Mouse (Mus musculus) A20 (cell line): Measurements from ENCODE around the gene Evx1.
A peak's percentile ranks its signal among the peaks of the same experiment; 100 is the strongest.

ENCODE experiments used
- DNase-seq: peaks from one replicate; pipeline ENCODE4 v3.0.0-alpha.2; 2011; ENCODE audit warnings: low read depth, low spot score

The Evx1 gene

GRCm38 (mm10) chr6:52290186-52290585 lies 23.1 kb upstream of the Evx1 start:
- peak; percentile 88 for DNase-seq

DNA sequence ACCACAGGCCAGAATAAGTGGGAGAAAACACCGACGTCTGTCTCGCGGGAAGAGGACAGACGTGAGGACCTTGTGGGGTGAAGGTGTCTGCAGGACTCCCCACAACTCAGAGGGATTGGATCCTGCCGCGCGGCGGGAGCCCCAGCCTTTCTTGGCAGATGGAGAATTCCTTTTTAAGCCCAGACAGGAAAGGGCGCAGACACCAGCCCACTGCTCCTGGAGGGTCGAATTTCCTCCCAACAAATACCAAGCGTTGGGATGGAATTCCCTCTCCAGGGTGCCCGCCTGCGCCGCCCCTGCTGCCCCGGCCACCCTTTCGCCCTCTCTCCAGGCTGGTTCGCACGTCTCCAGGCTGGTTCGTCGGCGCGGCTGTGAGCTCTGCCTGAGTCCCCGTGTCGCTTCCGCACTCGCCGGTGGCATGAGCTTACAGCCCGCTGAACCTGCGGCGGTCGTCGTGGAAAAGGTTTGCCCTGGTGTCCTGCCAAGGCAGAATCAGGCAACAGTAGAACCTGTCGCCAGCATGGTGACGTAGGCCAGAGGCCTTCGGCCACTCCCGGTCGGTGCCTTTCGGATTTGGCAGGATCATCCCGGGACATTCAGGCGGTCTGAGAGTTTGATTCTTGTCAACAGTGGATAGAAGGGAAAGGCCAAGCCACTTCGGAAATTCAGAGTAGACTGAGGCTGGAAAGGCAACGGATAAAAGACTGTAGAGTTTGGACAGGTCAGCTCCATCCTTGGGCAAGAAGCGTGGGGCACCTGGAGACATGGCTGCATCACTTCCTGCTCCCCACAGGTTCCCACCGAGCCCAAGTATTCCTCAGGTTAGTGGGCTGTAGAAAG lies 22.1 kb upstream of the Evx1 start:
- DNase-seq: peak; percentile 82

- peak; percentile 85 for DNase-seq
Observed at GRCm38 (mm10) chr6:52292328-52292727, 21.0 kb upstream of the Evx1 start.

GRCm38 (mm10) chr6:52294616-52295015 lies 18.7 kb upstream of the Evx1 start:
- no peak for DNase-seq

DNA sequence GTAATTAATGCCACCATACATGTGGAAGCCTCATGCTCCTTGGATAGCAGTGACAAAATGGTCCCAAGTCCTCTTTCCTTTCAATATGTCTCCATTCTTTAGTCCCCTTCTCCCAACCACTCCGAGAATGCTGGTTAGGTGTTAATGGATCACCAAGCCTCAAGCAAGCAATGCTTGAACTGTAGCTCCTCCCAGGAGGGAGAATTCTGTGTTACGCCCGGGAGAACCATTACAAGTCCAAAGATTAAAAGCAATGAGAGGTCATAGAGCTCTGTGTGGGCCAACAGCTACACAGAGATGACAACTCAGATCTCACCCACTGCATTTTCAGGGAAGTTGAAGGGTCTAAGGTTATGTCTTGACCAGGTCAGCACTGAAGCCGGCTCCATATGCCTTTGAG lies 14.8 kb upstream of the Evx1 start:
- DNase-seq: no peak

GRCm38 (mm10) chr6:52300806-52301205 lies 12.5 kb upstream of the Evx1 start:
- DNase-seq: no peak

GRCm38 (mm10) chr6:52303426-52303825 lies 9.9 kb upstream of the Evx1 start:
- DNase-seq: peak; percentile 84

GRCm38 (mm10) chr6:52305877-52306389 lies 7.4 kb upstream of the Evx1 start:
- DNase-seq: peak; percentile 97

- DNase-seq: no peak
Observed at GRCm38 (mm10) chr6:52309766-52310165, 3.5 kb upstream of the Evx1 start.

DNA sequence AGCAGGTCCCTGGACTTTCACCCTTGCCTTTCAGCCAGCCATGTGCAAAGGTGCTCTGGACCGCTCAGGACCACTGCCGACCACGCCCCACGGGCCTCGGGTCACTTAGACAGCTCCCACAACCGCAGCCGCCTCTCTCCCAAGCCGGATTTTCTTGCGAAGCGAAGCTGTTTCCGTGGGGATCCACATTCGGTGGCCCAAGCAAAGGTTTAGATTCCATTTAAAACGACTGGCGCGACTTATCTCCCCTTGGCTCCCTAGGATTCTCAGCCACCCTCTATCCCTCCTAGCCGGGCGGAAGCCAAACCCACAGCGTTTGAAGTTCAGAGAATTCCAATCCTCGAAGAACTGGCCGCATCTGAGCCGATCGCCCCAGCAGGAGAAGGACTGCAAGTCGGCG lies 2.9 kb upstream of the Evx1 start:
- DNase-seq: no peak

DNA sequence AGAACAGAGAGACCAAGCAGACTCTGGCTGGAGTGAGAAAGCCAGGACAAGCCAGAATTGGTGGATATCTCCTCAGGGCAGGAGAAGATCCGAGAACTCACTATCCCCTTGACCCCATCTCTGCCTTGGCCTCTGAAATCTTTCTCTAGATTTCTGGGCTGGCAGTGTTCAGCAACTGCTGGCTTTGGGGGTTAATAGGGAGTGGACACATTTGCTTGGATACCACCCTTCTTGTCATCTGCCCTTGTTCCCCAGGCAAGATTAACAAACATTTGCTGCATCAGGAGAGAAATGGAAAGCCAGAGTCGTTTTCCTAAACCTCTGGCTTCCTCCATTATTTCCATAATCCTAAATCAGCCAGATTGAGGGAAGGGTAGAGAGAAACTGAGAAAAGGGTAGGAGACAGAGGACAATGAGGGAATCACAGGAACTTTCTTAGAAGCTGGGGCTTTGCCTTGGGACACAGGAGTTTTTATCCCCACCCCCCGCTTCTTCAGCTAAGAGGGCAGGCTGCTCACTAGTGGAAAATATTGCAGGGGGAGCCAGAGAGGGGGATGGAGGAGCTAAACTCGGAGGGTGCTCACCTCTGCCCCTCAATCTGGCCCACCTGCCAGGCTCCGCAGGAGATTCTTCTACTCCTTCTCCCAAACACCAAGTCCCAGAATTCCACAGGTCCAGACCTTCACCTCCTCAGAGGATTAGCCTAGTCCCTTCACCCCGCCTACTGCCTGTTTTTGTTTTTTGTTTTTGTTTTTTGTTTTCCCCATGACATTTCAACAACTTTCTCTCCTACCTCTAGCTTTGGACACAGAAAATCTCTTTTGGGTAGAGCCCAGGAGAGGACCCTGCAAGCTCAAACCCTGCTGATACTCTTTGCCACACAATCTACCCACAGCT lies 1.4 kb upstream of the Evx1 start:
- no peak for DNase-seq

DNA sequence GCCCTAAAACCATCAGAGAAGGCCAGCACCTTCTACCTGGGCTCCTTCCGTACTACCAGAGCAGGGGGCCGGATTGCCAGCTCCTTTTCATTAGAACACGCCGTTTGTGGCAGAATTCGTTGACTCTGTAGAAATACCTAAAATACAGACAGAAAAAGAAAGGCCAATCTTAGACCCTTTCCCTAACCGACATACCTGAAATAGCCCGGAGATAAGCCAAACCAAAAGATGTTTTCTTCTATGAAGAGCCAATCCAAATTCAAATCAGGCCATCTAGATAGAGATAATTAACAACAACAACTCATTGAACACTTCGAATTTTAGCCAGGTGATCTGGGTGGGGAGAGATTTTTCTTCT lies 761 bp upstream of the Evx1 start:
- no peak for DNase-seq

DNA sequence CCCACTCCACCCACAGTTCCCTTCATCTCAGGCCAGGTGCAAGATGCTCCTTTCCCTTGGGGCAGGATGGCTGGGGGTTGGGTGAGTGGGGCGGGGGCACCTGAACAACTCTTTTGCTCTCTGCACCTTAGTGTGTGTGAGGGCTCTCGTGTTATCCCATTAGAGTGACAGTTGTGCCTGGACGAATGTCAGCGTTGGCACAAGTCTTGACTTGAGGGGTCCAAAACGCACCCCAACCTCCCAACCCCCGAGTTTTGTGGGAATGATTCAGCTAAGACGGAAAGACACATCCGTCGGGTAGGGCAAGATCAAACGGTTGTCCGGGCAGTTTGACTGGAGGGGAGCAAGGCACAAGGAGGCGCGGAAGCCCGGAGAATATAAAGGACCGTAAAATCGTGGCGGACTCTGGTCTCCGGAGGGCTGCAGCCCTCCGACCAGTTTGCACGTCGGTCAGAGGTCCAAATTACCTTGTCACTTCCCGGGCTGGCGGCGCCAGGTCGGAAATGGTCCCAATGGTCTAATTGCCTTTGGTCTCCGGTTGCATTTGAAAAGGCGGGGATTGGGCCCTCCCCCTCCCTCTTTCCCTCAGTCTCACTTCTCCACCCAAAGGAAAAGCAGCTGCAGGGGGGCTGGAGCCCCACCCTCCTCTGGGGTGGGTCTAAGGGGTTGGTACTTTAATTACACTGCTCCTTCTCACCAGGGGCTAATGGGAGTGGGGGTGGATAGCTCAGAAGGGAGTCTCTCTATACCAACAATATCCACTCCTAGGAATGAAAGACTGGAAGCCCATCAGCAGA lies 1.2 kb downstream of the Evx1 start:
- DNase-seq: no peak

- DNase-seq: no peak
Observed at GRCm38 (mm10) chr6:52315441-52316412, 2.4 kb downstream of the Evx1 start.

GRCm38 (mm10) chr6:52316413-52317184 lies 3.3 kb downstream of the Evx1 start:
- DNase-seq: no peak

- no peak for DNase-seq
Observed at GRCm38 (mm10) chr6:52317461-52318180, 4.3 kb downstream of the Evx1 start.

GRCm38 (mm10) chr6:52318271-52318670 lies 5.0 kb downstream of the Evx1 start:
- DNase-seq: no peak

DNA sequence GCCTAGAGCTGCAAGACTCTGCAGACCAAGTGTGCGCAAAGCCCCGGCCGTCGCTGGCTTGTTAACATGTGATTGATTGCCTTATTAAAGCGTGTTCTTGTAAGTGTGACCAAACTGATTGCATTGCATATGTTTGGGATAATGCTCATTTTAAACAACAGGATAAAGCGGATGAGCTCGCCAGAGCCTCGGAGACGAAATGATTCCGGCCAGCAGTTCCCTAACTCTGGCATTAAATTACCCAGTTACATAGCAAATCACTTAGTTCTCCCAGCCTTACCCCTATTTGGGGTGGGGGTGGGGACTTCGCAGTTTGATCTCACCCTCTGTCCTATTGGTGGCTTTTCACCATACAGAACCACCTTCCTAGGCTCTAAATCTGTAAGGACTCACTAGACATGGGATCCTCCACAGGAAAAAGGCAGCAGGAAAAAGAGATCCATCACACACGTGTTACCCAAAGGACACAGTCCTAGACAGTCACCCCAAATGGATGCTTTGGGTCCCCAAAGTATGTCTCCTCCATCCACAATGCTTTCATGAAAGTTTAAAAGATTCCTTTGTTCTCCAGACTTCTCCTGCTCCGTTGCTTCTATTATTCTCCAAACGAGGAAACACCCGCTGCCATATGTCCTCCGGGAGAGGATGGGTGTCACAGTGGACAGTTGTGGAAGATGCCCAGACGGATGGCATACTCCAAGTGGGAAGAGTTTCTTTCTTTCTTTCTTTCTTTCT lies 6.8 kb downstream of the Evx1 start:
- DNase-seq: no peak
